Mouse (Mus musculus) heart, embryonic 13.5 days (tissue): ENCODE data around the gene Kazn. TPM values are rescaled to one million over a fixed set of nuclear protein-coding genes. Genes with fewer than 3 reads are reported as not detected.

Experiments used
- ATAC-seq: fragments of 200-750 bp; cut with Nextera tagmentation; 2 replicates; pipeline ENCODE4 v1.8.0; 2017; ENCODE audit warnings: moderate TSS enrichment; ENCODE audit not compliant: insufficient number of reproducible peaks, low FRiP score, low TSS enrichment; ENCODE audit errors: extremely low read depth
- H3K27ac ChIP-seq: fragments of 300-500 bp; sonication (generic); replicated peaks from 2 replicates; pipeline ENCODE4 v1.5.1; 2015; ENCODE audit warnings: moderate library complexity, mild to moderate bottlenecking, inconsistent platforms
- H3K27me3 ChIP-seq: fragments of 300-500 bp; sonication (generic); replicated peaks from 2 replicates; pipeline ENCODE4 v1.6.1; 2015; ENCODE audit warnings: mild to moderate bottlenecking, inconsistent platforms
- H3K36me3 ChIP-seq: fragments of 300-500 bp; sonication (generic); 2 replicates; pipeline ENCODE4 v1.6.1; 2015; ENCODE audit warnings: mild to moderate bottlenecking, inconsistent platforms
- H3K4me1 ChIP-seq: fragments of 300-500 bp; sonication (generic); 2 replicates; pipeline ENCODE4 v1.6.1; 2015; ENCODE audit warnings: inconsistent platforms
- H3K4me2 ChIP-seq: fragments of 300-500 bp; sonication (generic); 2 replicates; pipeline ENCODE4 v1.6.1; 2015; ENCODE audit warnings: inconsistent platforms, mild to moderate bottlenecking, moderate library complexity
- H3K4me3 ChIP-seq: fragments of 300-500 bp; sonication (generic); 2 replicates; pipeline ENCODE4 v1.5.1; 2015; ENCODE audit warnings: moderate library complexity, mild to moderate bottlenecking, inconsistent platforms
- H3K9ac ChIP-seq: fragments of 300-500 bp; sonication (generic); 2 replicates; pipeline ENCODE4 v1.6.1; 2015; ENCODE audit warnings: inconsistent platforms, mild to moderate bottlenecking, moderate library complexity
- H3K9me3 ChIP-seq: fragments of 300-500 bp; sonication (generic); 2 replicates; pipeline ENCODE4 v1.6.1; 2016; ENCODE audit warnings: inconsistent platforms
- WGBS: fragments of 180-500 bp; shearing (Covaris S2); methylation state at CpG from one replicate; pipeline ENCODE4 v1.1.7; 2015; ENCODE audit warnings: mixed read lengths; 5-methylcytosine and 5-hydroxymethylcytosine counted together
- polyA plus RNA-seq: library from polyadenylated mRNA; unstranded; fragments of >200 nt; fragmentation: Nextera tagmentation; extraction: Ambion mirVana; gene quantifications from 2 replicates; pipeline ENCODE4 v1.2.1, GENCODE M21; 2015

Kazn gene
- 5.2 and 5.8 TPM in 2 replicates for polyA plus RNA-seq

DNA sequence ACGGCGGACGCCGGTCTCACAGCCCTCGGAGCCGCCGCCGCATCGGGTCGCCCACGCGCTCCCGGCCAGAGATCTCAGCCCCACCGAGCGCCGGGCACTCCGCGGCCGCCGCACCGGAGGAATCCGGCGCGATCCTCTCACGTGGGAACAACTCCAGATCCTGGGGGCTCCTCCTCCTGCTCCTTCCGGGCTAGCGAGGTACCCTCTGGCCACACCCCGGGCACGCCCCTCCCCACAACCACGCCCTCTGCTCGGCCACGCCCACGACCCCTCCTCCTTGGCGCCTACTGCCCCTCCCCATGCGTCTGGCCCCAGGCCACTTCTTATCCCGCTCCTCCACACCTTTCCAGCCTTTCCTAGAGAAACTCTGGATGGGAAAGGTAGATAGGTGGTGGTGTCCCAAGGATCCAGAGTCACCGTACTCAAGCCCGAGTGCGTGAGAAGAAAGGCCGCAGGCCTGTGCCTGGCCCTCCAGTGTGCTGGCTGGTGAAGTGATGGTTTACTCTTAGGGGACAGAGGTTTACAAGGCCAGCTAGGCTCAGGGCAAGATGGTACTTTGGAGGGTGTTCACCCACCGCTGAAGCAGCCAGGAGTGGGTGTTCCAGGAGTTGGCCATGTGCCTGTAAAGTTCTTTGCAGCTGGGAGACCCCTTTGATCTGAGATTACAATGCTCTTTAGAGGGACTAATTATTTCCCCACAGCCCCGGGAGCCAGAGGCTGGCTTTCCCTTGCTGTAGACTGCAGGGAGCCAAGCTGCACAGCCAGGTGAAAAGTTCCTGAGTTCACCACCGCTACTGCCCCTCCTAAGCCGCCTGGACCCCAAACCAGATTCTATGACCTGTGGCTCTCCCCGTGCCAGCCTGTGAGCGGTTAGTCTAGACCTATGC lies at the start of gene Kazn:
TSS of gene Kazn (minus strand) at position 162 of the 887 bp plus-strand sequence.
- Histone ChIP-seq H3K36me3 (no peaks in the 10 kb centered on the region), H3K27me3 (no peaks in the 10 kb centered on the region), H3K4me2 (peak within 1 kb of the TSS; percentile 98), H3K4me3 (peak within 1 kb of the TSS; percentile 70), H3K9me3 (no peaks in the 10 kb centered on the region), H3K27ac (peak within 1 kb of the TSS; percentile 43), H3K4me1 (peaks cover 23% of the 10 kb centered on the region), H3K9ac (peak within 1 kb of the TSS; percentile 89)
- peak; percentile 67; the same call in 1 of the 2 replicates for ATAC-seq
- 7% methylated on average over 46 of the region's 46 CpGs for WGBS

DNA sequence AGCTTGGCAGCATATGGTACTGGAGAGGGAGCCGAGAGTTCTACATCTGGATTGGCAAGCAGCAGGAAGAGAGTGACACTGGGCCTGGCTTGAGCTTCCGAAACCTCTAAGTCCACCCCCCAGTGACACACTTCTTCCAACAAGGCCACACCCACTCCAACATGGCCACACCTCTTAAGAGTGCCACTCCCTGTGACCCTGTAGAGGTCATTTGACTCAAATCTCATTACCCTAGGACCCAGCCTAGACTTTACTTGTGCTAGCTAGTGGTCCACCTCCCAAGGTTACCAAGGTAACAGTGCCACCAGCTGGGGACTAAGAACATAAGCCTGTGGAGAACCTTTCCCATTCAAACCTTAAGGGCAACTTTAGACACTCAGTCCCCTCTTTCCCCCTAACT lies 46.3 kb upstream of the Kazn start:
- 79% methylated on average over 2 of the region's 2 CpGs for WGBS
- no peak for ATAC-seq
- Histone ChIP-seq H3K4me2 (no peak overlapping the region), H3K36me3 (no peaks in the 10 kb centered on the region), H3K4me3 (no peak overlapping the region), H3K9ac (no peak overlapping the region), H3K4me1 (peaks cover 18% of the 10 kb centered on the region), H3K27me3 (no peaks in the 10 kb centered on the region), H3K9me3 (no peaks in the 10 kb centered on the region), H3K27ac (no peak overlapping the region)

DNA sequence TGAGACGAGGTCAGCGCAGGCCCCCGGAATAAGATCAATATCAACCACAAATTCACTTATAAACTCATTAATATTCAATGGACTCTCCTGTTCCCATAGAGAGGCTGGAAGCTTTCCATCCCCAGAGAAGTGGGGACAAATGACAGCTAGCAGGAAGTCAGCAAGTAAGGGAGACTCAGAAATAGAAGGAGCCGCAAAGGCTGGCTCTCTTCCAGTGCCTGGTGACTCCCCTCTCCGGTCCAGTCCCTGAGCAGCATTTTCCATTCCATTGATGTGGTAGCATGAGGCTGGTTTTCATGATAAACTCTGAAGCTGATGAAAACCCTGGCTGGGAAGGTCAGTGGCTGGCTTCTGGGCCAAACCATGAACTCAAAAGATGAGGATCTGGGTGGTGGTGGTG lies 44.7 kb upstream of the Kazn start:
- Histone ChIP-seq H3K27ac (no peak overlapping the region), H3K9ac (no peak overlapping the region), H3K4me3 (no peak overlapping the region), H3K4me1 (peaks cover 18% of the 10 kb centered on the region), H3K27me3 (peaks cover 13% of the 10 kb centered on the region), H3K36me3 (no peaks in the 10 kb centered on the region), H3K9me3 (no peaks in the 10 kb centered on the region), H3K4me2 (no peak overlapping the region)
- 54% methylated on average over 5 of the region's 5 CpGs for WGBS
- no peak for ATAC-seq

DNA sequence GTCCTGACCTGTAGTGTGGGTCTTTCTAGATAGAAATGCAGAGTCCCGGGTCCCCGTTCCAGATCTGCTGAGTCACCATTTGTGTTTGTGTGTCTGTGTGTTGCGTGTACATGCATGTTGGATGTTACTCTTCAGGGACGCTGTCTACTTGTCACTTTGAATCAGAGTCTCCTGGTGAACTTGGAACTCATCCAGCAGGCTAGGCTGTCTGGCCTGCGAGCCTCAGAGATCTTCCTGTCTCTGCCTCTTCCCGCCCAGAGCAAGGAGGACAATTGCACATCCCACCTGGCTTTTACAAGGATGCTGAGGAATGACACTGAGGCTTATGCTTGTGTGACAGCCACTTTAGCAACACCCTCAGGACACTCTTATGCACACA lies 39.0 kb upstream of the Kazn start:
- Histone ChIP-seq H3K4me3 (no peak overlapping the region), H3K9ac (no peak overlapping the region), H3K4me1 (peaks cover 17% of the 10 kb centered on the region), H3K36me3 (no peaks in the 10 kb centered on the region), H3K9me3 (no peaks in the 10 kb centered on the region), H3K27ac (no peak overlapping the region), H3K27me3 (peaks cover 16% of the 10 kb centered on the region), H3K4me2 (peak overlapping the region; percentile 55; the same call in 1 of the 2 replicates)
- 74% methylated on average over 6 of the region's 6 CpGs for WGBS
- no peak for ATAC-seq

DNA sequence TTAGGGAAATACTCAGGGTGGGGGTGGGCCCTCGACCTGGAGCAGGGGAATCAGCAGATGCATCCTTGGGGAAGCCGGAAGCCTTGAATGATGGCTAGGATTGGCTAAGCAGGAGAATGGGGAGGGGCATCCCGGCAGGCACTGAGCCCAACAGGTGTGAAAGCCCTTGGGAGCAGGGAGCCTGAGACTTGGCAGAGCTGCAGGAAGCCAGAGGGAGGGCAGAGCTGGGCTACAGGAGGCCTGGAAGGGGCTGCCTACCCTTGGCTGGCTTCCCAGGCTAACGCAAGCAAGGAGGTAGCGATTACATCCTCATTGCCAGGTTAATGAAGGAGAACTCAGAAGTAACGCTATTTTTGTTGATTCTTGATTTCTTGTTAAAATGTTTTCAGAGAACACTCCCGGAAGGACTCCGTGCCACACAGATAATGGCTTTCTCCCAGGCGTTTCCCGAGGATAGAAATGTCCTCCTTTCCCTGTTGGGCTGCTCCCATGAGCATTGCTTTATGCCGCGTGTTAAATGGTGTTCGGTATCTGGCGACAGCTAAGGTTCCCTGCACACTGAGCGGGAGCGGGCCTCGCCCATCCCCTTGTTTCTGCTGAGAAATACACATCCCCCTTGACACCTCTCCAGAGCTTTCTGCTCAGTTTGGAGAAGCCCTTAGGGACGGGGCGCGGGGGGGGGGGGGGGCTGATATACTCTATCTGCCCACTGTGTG lies 38.4 kb upstream of the Kazn start:
- H3K4me3 ChIP-seq: no peak overlapping the region; the same call in 1 of the 2 replicates
- H3K36me3 ChIP-seq: no peaks in the 10 kb centered on the region
- H3K9ac ChIP-seq: no peak overlapping the region
- H3K4me2 ChIP-seq: peak overlapping the region; percentile 55
- no peak for ATAC-seq
- H3K9me3 ChIP-seq: no peaks in the 10 kb centered on the region
- peaks cover 16% of the 10 kb centered on the region for H3K4me1 ChIP-seq
- 24% methylated on average over 20 of the region's 20 CpGs for WGBS
- H3K27ac ChIP-seq: no peak overlapping the region
- H3K27me3 ChIP-seq: peaks cover 16% of the 10 kb centered on the region

DNA sequence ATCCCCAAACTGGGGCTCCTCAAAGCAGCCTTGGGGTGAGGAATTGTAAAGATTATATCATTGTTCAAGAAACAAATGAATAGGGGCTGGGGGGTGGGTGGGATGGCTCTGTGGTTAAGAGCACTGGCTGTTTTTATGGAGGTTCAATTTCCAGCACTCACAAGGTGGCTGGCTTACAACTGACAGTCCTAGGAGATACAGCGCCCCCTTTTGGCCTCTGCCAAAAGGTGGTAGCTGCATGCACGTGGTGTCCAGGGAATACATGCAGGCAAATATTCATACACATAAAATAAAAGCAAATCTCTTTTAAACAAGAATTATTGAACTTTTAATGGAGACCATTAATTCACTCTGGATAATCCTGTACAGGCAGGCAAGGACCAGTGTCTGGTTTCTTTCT lies 36.0 kb upstream of the Kazn start:
- peaks cover 15% of the 10 kb centered on the region for H3K27me3 ChIP-seq
- peaks cover 10% of the 10 kb centered on the region for H3K4me1 ChIP-seq
- no peak for ATAC-seq
- no peak overlapping the region for H3K27ac ChIP-seq
- H3K9me3 ChIP-seq: no peaks in the 10 kb centered on the region
- H3K9ac ChIP-seq: no peak overlapping the region
- 35% methylated on average over 2 of the region's 2 CpGs for WGBS
- H3K4me2 ChIP-seq: no peak overlapping the region
- H3K36me3 ChIP-seq: no peaks in the 10 kb centered on the region
- no peak overlapping the region for H3K4me3 ChIP-seq

DNA sequence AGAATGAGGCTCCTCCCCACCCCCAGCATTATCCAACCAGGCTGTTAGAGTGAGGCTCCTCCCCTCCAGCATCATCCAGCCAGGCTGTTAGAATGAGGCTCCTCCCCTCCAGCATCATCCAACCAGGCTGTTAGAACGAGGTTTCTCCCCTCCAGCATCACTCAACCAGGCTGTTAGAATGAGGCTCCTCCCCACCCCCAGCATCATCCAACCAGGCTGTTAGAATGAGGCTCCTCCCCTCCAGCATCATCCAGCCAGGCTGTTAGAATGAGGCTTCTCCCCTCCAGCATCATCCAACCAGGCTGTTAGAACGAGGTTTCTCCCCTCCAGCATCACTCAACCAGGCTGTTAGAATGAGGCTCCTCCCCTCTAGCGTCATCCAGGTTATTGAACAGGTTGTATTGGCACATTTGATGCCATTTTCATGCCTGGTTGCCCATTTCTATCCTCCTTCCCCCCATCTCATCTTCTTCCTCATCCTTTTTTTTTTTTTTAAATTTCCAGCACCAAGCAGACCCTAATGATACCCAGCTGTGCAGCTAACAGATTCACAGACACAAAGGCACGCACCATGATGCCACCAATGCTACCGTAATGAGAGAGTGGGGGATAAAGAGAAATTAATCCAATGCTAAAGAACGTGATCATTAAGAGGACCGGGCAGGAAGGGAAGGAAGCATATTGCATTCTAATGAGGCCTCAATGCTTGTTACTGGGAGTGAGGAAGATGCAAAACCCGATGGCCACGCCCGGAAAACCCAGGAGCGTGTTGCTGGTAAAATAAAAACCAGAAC lies 35.4 kb upstream of the Kazn start:
- no peak for ATAC-seq
- H3K27ac ChIP-seq: no peak overlapping the region
- 69% methylated on average over 11 of the region's 11 CpGs for WGBS

DNA sequence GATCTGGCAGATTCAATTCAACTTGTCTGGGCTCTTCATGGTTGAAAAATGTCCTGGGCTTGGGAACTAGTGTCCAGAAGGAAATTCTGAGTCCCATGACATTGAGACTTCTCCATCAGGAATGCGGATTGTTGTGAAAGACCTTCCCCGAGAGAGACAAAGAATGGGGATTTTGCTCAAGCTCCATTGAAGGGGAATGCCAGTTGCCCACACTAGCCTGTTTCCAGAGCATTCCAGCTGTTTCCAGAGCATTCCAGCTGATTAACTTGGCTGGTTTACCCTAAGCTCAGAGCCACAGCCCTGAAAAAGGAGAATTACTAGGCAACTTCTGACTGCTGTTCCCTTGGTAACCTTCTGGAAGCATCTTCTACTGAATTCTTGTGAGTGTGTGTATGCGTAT lies 32.3 kb upstream of the Kazn start:
- Histone ChIP-seq H3K4me3 (no peak overlapping the region), H3K27ac (no peak overlapping the region), H3K36me3 (no peaks in the 10 kb centered on the region), H3K4me2 (no peak overlapping the region), H3K27me3 (no peaks in the 10 kb centered on the region), H3K4me1 (no peaks in the 10 kb centered on the region), H3K9ac (no peak overlapping the region), H3K9me3 (no peaks in the 10 kb centered on the region)
- ATAC-seq: no peak
- WGBS: 71% methylated on average over 3 of the region's 3 CpGs

More for the DNA sequence above, 35.4 kb upstream of the Kazn start:
- Histone ChIP-seq H3K36me3 (no peaks in the 10 kb centered on the region), H3K9ac (no peak overlapping the region), H3K27me3 (peaks cover 11% of the 10 kb centered on the region), H3K4me2 (no peak overlapping the region), H3K4me3 (no peak overlapping the region), H3K9me3 (no peaks in the 10 kb centered on the region), H3K4me1 (peaks cover 10% of the 10 kb centered on the region)

DNA sequence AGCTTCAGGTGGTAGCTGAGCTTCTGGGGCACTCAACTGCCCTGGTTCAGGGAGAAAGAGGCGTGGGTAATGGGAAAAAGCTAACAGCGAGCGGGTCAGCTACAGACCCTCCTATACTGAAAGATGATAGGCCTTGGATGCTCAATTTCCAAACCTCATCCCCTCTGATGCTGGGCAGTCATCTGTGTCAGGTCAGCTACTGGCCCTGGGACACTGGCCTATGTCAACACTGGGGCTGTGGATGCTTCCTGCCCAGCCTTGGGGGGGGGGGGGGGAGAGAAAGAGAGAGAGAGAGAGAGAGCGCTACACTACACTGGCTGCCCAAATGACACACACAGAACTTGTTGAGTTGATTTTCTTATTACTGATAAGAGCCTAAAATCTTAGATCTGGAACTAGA lies 28.6 kb upstream of the Kazn start:
- Histone ChIP-seq H3K27me3 (no peaks in the 10 kb centered on the region), H3K36me3 (no peaks in the 10 kb centered on the region), H3K4me1 (no peaks in the 10 kb centered on the region), H3K9ac (no peak overlapping the region), H3K4me3 (no peak overlapping the region), H3K9me3 (no peaks in the 10 kb centered on the region), H3K27ac (no peak overlapping the region), H3K4me2 (no peak overlapping the region)
- WGBS: 42% methylated on average over 4 of the region's 4 CpGs
- no peak for ATAC-seq

DNA sequence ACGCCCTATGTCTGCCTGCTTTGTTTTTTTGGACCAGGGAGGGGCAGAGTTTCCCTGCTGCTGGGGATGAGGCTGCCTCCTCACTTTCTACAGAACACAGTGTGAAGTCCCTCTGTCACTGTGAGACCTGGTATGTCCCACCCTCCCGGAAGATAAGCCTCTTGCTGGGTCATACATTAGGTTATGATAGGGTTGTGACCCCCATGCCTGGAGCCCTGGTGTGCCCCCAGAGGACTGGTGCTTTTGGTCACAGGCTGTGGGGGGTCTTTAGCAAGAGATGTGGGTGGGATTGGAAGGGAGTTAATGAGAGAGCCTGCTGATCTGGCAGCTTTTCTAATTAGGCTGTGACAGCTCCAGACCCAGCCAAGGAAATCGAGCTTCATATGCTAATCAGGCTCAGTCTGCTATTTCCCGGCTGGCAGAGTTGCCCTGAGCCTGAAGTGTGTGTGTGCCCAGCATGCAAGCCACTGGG lies 28.2 kb upstream of the Kazn start:
- 11% methylated on average over 4 of the region's 4 CpGs for WGBS
- Histone ChIP-seq H3K27me3 (no peaks in the 10 kb centered on the region), H3K4me3 (no peak overlapping the region), H3K36me3 (no peaks in the 10 kb centered on the region), H3K9ac (no peak overlapping the region), H3K4me2 (no peak overlapping the region), H3K9me3 (no peaks in the 10 kb centered on the region), H3K27ac (no peak overlapping the region), H3K4me1 (no peaks in the 10 kb centered on the region)
- no peak for ATAC-seq

DNA sequence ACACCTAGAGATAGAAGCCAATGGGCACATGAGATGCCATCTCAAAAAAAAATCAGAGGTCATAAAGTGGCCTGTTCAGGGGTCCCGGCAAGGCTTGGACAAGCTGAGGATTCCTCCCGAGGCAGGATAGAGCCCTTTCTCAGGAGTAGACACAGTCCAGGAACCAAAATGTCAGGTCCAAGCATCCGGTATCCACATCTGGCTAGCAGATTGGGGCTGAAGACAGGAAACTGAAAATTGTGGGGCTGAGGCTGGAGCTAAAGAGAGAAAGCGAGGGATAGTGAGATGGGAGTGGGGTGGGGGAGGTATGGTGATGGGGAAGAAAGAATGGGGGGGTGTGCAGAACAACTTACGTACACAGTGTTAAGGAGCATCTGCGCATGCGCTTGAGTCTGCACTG lies 25.1 kb upstream of the Kazn start:
- H3K4me1 ChIP-seq: no peaks in the 10 kb centered on the region
- no peak overlapping the region for H3K9ac ChIP-seq
- WGBS: 86% methylated on average over 7 of the region's 7 CpGs
- H3K27me3 ChIP-seq: no peaks in the 10 kb centered on the region
- no peak for ATAC-seq
- no peaks in the 10 kb centered on the region for H3K9me3 ChIP-seq
- H3K27ac ChIP-seq: no peak overlapping the region
- no peak overlapping the region for H3K4me3 ChIP-seq
- no peak overlapping the region for H3K4me2 ChIP-seq
- no peaks in the 10 kb centered on the region for H3K36me3 ChIP-seq
